Mouse (Mus musculus): ENCODE results near the gene Tlcd1. TPM values are rescaled to one million over a fixed set of nuclear protein-coding genes. Genes with fewer than 3 reads are reported as not detected.
A peak's percentile ranks its signal among the peaks of the same experiment; 100 is the strongest.
"Not testable (repeated sequence)": the region's sequence is repeated elsewhere in the genome, so short reads cannot be mapped to it uniquely, and the experiment has no call there.

The Tlcd1 gene
- polyA plus RNA-seq (2015; fragmentation: Nextera tagmentation; extraction: Ambion mirVana), result 13.5 and 14.2 TPM in 2 replicates

DNA sequence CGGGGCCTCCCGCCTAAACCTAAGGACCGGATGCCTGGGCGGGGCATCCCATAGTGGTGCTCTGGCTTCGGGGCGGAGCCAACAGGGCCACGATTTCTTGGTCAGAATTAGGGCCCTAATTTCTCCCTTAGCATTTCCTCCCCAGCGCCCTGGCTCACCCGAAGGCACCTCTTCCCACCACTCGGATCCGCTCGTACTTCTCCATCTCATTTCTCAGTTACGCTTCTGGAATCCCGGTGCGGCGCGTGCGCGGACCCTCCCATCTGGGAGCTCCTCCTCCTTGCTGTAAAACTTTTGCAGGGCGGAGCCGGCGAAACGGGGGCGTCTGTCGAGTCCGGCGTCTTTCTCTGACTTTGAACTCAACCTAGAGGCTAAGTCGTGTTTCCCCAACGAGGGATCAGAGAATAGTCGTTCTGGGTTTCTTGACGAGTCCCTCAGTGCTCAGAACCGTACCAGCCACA lies at the start of gene Tlcd1, which contains the start of gene Nek8:
TSS of gene Tlcd1 (plus strand) at position 310 of the 461 bp plus-strand sequence.
TSS of gene Nek8 (minus strand) at position 274 of the 461 bp plus-strand sequence.
- ATAC-seq (replicated peaks; ENCODE audit: insufficient number of reproducible peaks, insufficient read depth, low FRiP score, low read depth), result peak; percentile 75
- Histone ChIP-seq H3K9ac (peak within 1 kb of the TSS; percentile 63), H3K4me2 (peak within 1 kb of the TSS; percentile 96), H3K4me1 (replicated peaks) (peaks cover 40% of the 10 kb centered on the region), H3K9me3 (replicated peaks) (no peaks in the 10 kb centered on the region), H3K36me3 (peaks cover 20% of the 10 kb centered on the region), H3K27me3 (no peaks in the 10 kb centered on the region), H3K4me3 (peak within 1 kb of the TSS; percentile 75), H3K27ac (peak within 1 kb of the TSS; percentile 98)
- WGBS, result 0% methylated on average over 32 of the region's 32 CpGs

GRCm38 (mm10) chr11:78126739-78127138 lies 49.8 kb upstream of the Tlcd1 start:
- H3K4me2 ChIP-seq, result no peak overlapping the region
- no peaks in the 10 kb centered on the region for H3K36me3 ChIP-seq
- ATAC-seq (replicated peaks; ENCODE audit: insufficient number of reproducible peaks, insufficient read depth, low FRiP score, low read depth), result no peak
- H3K4me1 ChIP-seq (replicated peaks), result peaks cover 17% of the 10 kb centered on the region
- no peak overlapping the region for H3K4me3 ChIP-seq
- no peak overlapping the region for H3K27ac ChIP-seq
- no peak overlapping the region for H3K9ac ChIP-seq
- no peaks in the 10 kb centered on the region for H3K27me3 ChIP-seq
- 69% methylated on average over 4 of the region's 4 CpGs for WGBS
- no peaks in the 10 kb centered on the region for H3K9me3 ChIP-seq (replicated peaks)

- Histone ChIP-seq H3K36me3 (no peaks in the 10 kb centered on the region), H3K9me3 (replicated peaks) (no peaks in the 10 kb centered on the region), H3K4me3 (no peak overlapping the region), H3K4me1 (replicated peaks) (peaks cover 22% of the 10 kb centered on the region), H3K4me2 (no peak overlapping the region), H3K9ac (no peak overlapping the region), H3K27me3 (no peaks in the 10 kb centered on the region), H3K27ac (peak overlapping the region; percentile 31; the same call in 1 of the 2 replicates)
- ATAC-seq (replicated peaks; ENCODE audit: insufficient number of reproducible peaks, insufficient read depth, low FRiP score, low read depth), result no peak
- WGBS, result 54% methylated on average over 8 of the region's 8 CpGs
Measured at GRCm38 (mm10) chr11:78129458-78129857, 47.1 kb upstream of the Tlcd1 start.

GRCm38 (mm10) chr11:78133915-78134314 lies 42.6 kb upstream of the Tlcd1 start:
- H3K27me3 ChIP-seq, result no peaks in the 10 kb centered on the region
- no peak overlapping the region for H3K4me3 ChIP-seq
- no peak overlapping the region for H3K4me2 ChIP-seq
- no peak for ATAC-seq (replicated peaks; ENCODE audit: insufficient number of reproducible peaks, insufficient read depth, low FRiP score, low read depth)
- H3K9me3 ChIP-seq (replicated peaks), result no peaks in the 10 kb centered on the region
- H3K36me3 ChIP-seq, result no peaks in the 10 kb centered on the region
- WGBS, result 91% methylated on average over 6 of the region's 6 CpGs
- no peak overlapping the region for H3K9ac ChIP-seq
- peaks cover 23% of the 10 kb centered on the region for H3K4me1 ChIP-seq (replicated peaks)
- H3K27ac ChIP-seq, result no peak overlapping the region

- Histone ChIP-seq H3K36me3 (no peaks in the 10 kb centered on the region), H3K4me2 (no peak overlapping the region), H3K4me1 (replicated peaks) (peaks cover 19% of the 10 kb centered on the region), H3K27me3 (no peaks in the 10 kb centered on the region), H3K27ac (no peak overlapping the region), H3K9me3 (replicated peaks) (no peaks in the 10 kb centered on the region), H3K9ac (no peak overlapping the region), H3K4me3 (no peak overlapping the region)
- 78% methylated on average over 3 of the region's 3 CpGs for WGBS
- ATAC-seq (replicated peaks; ENCODE audit: insufficient number of reproducible peaks, insufficient read depth, low FRiP score, low read depth), result no peak
Measured at GRCm38 (mm10) chr11:78134344-78134743, 42.2 kb upstream of the Tlcd1 start.

GRCm38 (mm10) chr11:78135314-78135713 lies 41.2 kb upstream of the Tlcd1 start:
- H3K4me1 ChIP-seq (replicated peaks), result peaks cover 21% of the 10 kb centered on the region
- not testable (repeated sequence) for H3K27ac ChIP-seq; H3K27me3 ChIP-seq; H3K9me3 ChIP-seq (replicated peaks); ATAC-seq (replicated peaks; ENCODE audit: insufficient number of reproducible peaks, insufficient read depth, low FRiP score, low read depth); H3K4me3 ChIP-seq; H3K36me3 ChIP-seq; H3K4me2 ChIP-seq; H3K9ac ChIP-seq
- 84% methylated on average over 7 of the region's 7 CpGs for WGBS

GRCm38 (mm10) chr11:78136132-78136531 lies 40.4 kb upstream of the Tlcd1 start:
- Histone ChIP-seq H3K4me1 (replicated peaks) (peaks cover 29% of the 10 kb centered on the region), H3K4me3 (no peak overlapping the region), H3K9me3 (replicated peaks) (no peaks in the 10 kb centered on the region), H3K4me2 (no peak overlapping the region), H3K27me3 (no peaks in the 10 kb centered on the region), H3K27ac (no peak overlapping the region), H3K36me3 (no peaks in the 10 kb centered on the region), H3K9ac (no peak overlapping the region)
- no peak for ATAC-seq (replicated peaks; ENCODE audit: insufficient number of reproducible peaks, insufficient read depth, low FRiP score, low read depth)
- WGBS, result 56% methylated on average over 1 of the region's 1 CpGs

DNA sequence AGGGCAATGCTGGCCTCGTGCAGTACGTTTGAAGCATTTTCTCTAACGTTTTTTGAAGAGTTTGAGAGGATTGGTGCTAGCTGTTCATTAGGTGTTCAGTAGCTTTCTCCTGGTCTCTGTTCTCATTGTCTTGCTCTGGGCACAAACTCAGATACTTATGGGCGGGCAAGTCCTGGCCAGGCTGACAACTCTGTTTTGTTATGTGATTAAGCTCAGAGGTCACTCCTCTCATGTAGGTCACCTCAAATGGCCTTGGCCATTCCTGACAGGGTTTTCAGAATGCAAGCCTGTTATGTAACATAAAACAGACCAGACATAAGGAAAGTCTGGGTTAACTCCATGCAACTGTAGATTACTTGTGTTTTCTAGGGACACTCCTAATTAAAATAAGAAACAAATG lies 38.9 kb upstream of the Tlcd1 start:
- Histone ChIP-seq H3K27ac (peak overlapping the region; percentile 60), H3K9me3 (replicated peaks) (no peaks in the 10 kb centered on the region), H3K4me2 (no peak overlapping the region), H3K27me3 (no peaks in the 10 kb centered on the region), H3K9ac (no peak overlapping the region), H3K4me3 (no peak overlapping the region), H3K4me1 (replicated peaks) (peaks cover 39% of the 10 kb centered on the region), H3K36me3 (no peaks in the 10 kb centered on the region)
- 63% methylated on average over 4 of the region's 4 CpGs for WGBS
- ATAC-seq (replicated peaks; ENCODE audit: insufficient number of reproducible peaks, insufficient read depth, low FRiP score, low read depth), result no peak

- Histone ChIP-seq H3K4me2 (no peak overlapping the region), H3K4me1 (replicated peaks) (peaks cover 38% of the 10 kb centered on the region), H3K27ac (peak overlapping the region; percentile 60), H3K9ac (no peak overlapping the region), H3K27me3 (no peaks in the 10 kb centered on the region), H3K4me3 (no peak overlapping the region), H3K36me3 (peaks cover under 1% of the 10 kb centered on the region; the same call in 1 of the 2 replicates), H3K9me3 (replicated peaks) (no peaks in the 10 kb centered on the region)
- 63% methylated on average over 3 of the region's 3 CpGs for WGBS
- ATAC-seq (replicated peaks; ENCODE audit: insufficient number of reproducible peaks, insufficient read depth, low FRiP score, low read depth), result no peak
Measured at GRCm38 (mm10) chr11:78138023-78138422, 38.5 kb upstream of the Tlcd1 start.

DNA sequence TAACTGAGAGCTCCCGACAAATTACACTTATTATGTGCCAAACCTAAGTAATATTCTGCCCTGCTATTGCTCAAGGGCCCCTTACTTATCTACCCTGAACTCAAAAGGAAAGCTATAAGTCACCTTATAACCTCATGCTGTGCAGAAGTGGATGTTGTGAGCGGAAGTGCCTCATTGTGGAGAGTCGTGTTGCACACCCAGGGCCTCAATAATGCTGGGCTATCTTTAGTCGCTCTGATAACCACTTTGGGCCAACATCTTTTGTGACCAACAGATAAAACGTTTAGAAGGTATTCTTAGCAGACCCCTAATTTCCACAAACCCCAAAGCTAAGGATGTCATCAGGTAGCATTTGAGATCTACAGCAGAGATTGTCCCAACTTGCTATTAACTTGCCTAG lies 35.8 kb upstream of the Tlcd1 start:
- H3K36me3 ChIP-seq, result peaks cover 22% of the 10 kb centered on the region
- no peak for ATAC-seq (replicated peaks; ENCODE audit: insufficient number of reproducible peaks, insufficient read depth, low FRiP score, low read depth)
- H3K9ac ChIP-seq, result no peak overlapping the region
- H3K4me3 ChIP-seq, result no peak overlapping the region
- no peaks in the 10 kb centered on the region for H3K9me3 ChIP-seq (replicated peaks)
- H3K4me2 ChIP-seq, result no peak overlapping the region
- H3K27me3 ChIP-seq, result no peaks in the 10 kb centered on the region
- H3K27ac ChIP-seq, result no peak overlapping the region
- H3K4me1 ChIP-seq (replicated peaks), result peaks cover 34% of the 10 kb centered on the region
- WGBS, result 48% methylated on average over 5 of the region's 5 CpGs

DNA sequence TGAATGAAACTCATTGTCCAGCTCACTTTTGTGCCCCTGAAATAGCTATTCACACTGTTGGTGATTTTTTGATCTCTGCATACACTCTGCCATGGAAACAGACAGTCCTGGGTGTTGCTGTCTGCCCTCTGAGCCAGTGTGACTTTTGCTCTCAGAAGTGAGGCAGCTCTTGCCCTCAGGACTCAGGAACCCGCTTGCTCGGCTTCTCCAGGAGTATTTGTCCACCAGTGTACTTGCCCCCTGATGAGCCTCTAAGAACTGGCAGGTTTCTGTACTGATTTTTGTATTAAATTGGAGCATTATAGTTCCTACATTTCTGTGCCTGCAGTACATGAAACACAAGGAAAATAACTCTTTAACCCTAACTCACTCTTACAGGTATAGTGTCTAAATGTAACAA lies 33.0 kb upstream of the Tlcd1 start:
- Histone ChIP-seq H3K4me3 (no peak overlapping the region), H3K4me1 (replicated peaks) (peaks cover 22% of the 10 kb centered on the region), H3K27me3 (no peaks in the 10 kb centered on the region), H3K9ac (no peak overlapping the region), H3K4me2 (no peak overlapping the region), H3K36me3 (peaks cover 35% of the 10 kb centered on the region), H3K9me3 (replicated peaks) (no peaks in the 10 kb centered on the region), H3K27ac (no peak overlapping the region)
- no peak for ATAC-seq (replicated peaks; ENCODE audit: insufficient number of reproducible peaks, insufficient read depth, low FRiP score, low read depth)
- WGBS, result 89% methylated on average over 2 of the region's 2 CpGs

- WGBS, result 92% methylated on average over 5 of the region's 5 CpGs
- Histone ChIP-seq H3K9me3 (replicated peaks) (no peaks in the 10 kb centered on the region), H3K36me3 (peaks cover 56% of the 10 kb centered on the region), H3K4me3 (no peak overlapping the region), H3K4me2 (no peak overlapping the region), H3K27ac (no peak overlapping the region), H3K9ac (no peak overlapping the region), H3K4me1 (replicated peaks) (peaks cover 10% of the 10 kb centered on the region; the same call in 1 of the 2 replicates), H3K27me3 (no peaks in the 10 kb centered on the region)
- no peak for ATAC-seq (replicated peaks; ENCODE audit: insufficient number of reproducible peaks, insufficient read depth, low FRiP score, low read depth)
Measured at GRCm38 (mm10) chr11:78146168-78146567, 30.3 kb upstream of the Tlcd1 start.

Measured in heart, embryonic 15.5 days (tissue).